Mouse (Mus musculus): Measurements from ENCODE around the gene Adgrb3.
"Not testable (repeated sequence)": the region's sequence is repeated elsewhere in the genome, so short reads cannot be mapped to it uniquely, and the experiment has no call there.

GRCm38 (mm10) chr1:25610776-25611175, 218.7 kb downstream of the Adgrb3 start:
- TF ChIP-seq CTCF (IDR thresholded peaks at IDR 0.05; ENCODE audit: borderline replicate concordance, insufficient read depth, low read depth, low read length); POLR2A (IDR thresholded peaks at IDR 0.05; ENCODE audit: borderline replicate concordance, insufficient read depth, low read length): not testable (repeated sequence)
